In genomic region chr12:110978607-110979406, GRCm38 (mm10) we compare ENCODE assay signal across 8 mouse cellular contexts. TPM values are rescaled to one million over a fixed set of nuclear protein-coding genes. Genes with fewer than 3 reads are reported as not detected.
A peak's percentile ranks its signal among the peaks of the same experiment; 100 is the strongest.
DNase-seq lines count a peak whose midpoint lies in the region; ATAC-seq and TF ChIP-seq lines count a peak whose summit lies in the region.

TSS of gene Ankrd9 (minus strand) at chr12:110979040.

- H3K27me3 ChIP-seq in hindbrain, embryonic 10.5 days (ENCODE audit: insufficient read depth, poor library complexity, severe bottlenecking): peaks cover 20% of the 10 kb centered on the region; the same call in 1 of the 2 replicates
- no peaks in the 10 kb centered on the region for H3K27me3 ChIP-seq in lung, postnatal 0 days (replicated peaks; ENCODE audit: insufficient read depth, low read length)

- H3K4me2 ChIP-seq in lung, postnatal 0 days (replicated peaks; ENCODE audit: low read depth, low read length): peak within 1 kb of the TSS; percentile 87

- peaks cover 38% of the 10 kb centered on the region for H3K36me3 ChIP-seq in hindbrain, embryonic 10.5 days
- H3K36me3 ChIP-seq in lung, postnatal 0 days (ENCODE audit: insufficient read depth, low read length): no peaks in the 10 kb centered on the region

- H3K9ac ChIP-seq in lung, postnatal 0 days (replicated peaks; ENCODE audit: low read depth): peak within 1 kb of the TSS; percentile 50

- peak within 1 kb of the TSS; percentile 92 for H3K4me3 ChIP-seq in hindbrain, embryonic 10.5 days
- H3K4me3 ChIP-seq in lung, postnatal 0 days (ENCODE audit: low read depth, low read length): peak within 1 kb of the TSS; percentile 61

- H3K9me3 ChIP-seq in hindbrain, embryonic 10.5 days: no peaks in the 10 kb centered on the region
- H3K9me3 ChIP-seq in lung, postnatal 0 days (ENCODE audit: low read length): no peaks in the 10 kb centered on the region

- peak within 1 kb of the TSS; percentile 95 for H3K27ac ChIP-seq in hindbrain, embryonic 10.5 days
- peak within 1 kb of the TSS; percentile 79 for H3K27ac ChIP-seq in lung, postnatal 0 days (ENCODE audit: low read length)

- TF ChIP-seq EP300 in lung, postnatal 0 days (IDR thresholded peaks at IDR 0.05): no peak

- under 1% methylated on average over 90 of the region's 90 CpGs for WGBS in hindbrain, embryonic 10.5 days
- WGBS in lung, postnatal 0 days: 2% methylated on average over 61 of the region's 90 CpGs

- peak; percentile 85 for ATAC-seq in frontal cortex, adult (ENCODE audit: low TSS enrichment)
- peak; percentile 97 for ATAC-seq in lung, postnatal 0 days

- TF ChIP-seq CTCF in lung, postnatal 0 days (IDR thresholded peaks at IDR 0.05): no peak

- peaks cover 26% of the 10 kb centered on the region for H3K4me1 ChIP-seq in hindbrain, embryonic 10.5 days (replicated peaks)
- H3K4me1 ChIP-seq in lung, postnatal 0 days (ENCODE audit: insufficient read depth, low read depth, low read length): peaks cover 5% of the 10 kb centered on the region; the same call in 1 of the 2 replicates

- DNase-seq in MN1 (ENCODE audit: low spot score): peak; percentile 94
- DNase-seq in cerebellum, adult 9-10 months: peak; percentile 91
- peak; percentile 96 for DNase-seq in hindbrain, embryonic 10.5 days (ENCODE audit: low spot score)
- peak; percentile 91 for DNase-seq in layer of hippocampus, adult 9-11 months
- peak; percentile 97 for DNase-seq in lung, postnatal 0 days (ENCODE audit: low spot score)
- DNase-seq in ovary, postnatal 14 days (ENCODE audit: low spot score): peak; percentile 93
- peak; percentile 99 for DNase-seq in thymus, postnatal 25 days

RNA-seq across cellular contexts. Expression of gene Ankrd9, which starts in this region (rescaled TPM):
- polyA plus RNA-seq in hindbrain, embryonic 10.5 days (2016; fragmentation: Nextera tagmentation; extraction: Ambion mirVana): 16.2 and 16.6 TPM in 2 replicates
- polyA plus RNA-seq in lung, postnatal 0 days (2015; fragmentation: Nextera tagmentation; extraction: Ambion mirVana): 9.1 and 12.4 TPM in 2 replicates

Comparison
In these comparisons a context has a peak if more than half of its experiments do, and no peak if none do; other contexts are left out.
1. Peak in every context shown above with its lines: DNase-seq, ATAC-seq, H3K4me3 ChIP-seq and H3K27ac ChIP-seq.